Mouse (Mus musculus): ENCODE measurements at regions not wholly inside any gene's neighbourhood (a gene's known extent, or its start where the extent isn't known, plus 50 kb on each side); places are given as distances from the start of the nearest gene placed in this dataset.

DNA sequence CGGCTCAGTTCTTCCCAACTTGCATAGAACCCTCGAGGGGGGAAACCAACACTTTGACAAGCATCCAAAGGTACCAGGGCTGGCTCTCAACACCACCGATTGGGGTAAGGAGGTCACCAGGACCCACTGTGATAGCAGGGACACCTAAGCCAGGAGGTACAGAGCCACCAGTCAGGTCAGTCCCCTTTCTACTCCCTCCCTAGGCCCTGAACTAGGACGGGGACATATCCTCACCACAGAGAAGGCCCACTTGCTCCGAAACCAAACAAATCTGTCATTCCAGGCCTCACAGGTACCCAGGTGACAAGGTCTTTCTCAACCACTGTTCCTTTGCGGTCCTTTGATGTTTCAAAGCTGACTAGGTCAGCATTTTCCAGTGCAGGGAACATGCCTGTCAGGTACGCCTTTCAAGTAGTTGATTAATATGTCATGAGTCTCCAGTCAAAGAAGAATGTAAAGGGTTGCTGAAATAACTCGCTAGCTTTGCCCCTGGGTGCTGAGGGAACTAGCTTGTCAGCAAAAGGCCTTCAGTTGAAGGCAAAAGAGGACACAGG, 95.4 kb downstream of the Zfp36l1 start:
- no peak for DNase-seq

DNA sequence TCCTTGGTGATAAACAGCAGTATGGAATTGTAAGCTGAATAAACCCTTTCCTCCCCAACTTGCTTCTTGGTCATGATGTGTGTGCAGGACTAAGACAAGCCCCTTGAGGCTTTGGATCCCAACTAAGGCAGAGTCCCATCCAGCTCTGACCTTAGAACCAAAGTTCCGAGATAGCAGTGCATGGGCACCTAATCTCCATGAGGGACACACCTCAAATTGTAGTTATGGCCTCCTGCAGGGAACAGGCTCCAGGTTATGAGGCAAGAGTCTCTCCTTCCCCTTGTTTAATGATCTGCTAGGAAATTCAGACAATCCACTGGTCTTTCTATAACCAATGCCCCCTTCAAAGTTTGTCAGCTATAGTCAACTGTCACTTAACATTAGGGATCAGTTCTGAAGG, 96.9 kb downstream of the Zfp36l1 start:
- DNase-seq: no peak

DNA sequence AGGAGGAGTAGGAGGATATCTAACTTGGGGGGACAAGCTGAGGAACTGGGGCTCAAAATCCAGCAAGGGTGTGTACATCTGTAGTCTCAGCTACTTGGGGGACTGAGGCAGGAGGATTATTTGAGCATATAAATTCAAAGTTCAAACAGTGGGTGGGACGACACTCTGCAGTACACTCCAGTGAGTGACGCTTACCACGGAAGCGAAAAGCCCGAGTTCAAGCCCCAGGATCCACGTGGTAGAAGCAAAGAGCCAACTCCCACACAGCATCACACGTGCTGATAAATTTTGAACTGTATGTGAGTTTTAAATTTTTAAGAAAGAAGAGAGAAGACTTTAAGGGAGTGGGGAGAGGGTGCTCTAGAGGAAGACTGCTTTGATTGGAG, 98.2 kb downstream of the Zfp36l1 start:
- DNase-seq: no peak

DNA sequence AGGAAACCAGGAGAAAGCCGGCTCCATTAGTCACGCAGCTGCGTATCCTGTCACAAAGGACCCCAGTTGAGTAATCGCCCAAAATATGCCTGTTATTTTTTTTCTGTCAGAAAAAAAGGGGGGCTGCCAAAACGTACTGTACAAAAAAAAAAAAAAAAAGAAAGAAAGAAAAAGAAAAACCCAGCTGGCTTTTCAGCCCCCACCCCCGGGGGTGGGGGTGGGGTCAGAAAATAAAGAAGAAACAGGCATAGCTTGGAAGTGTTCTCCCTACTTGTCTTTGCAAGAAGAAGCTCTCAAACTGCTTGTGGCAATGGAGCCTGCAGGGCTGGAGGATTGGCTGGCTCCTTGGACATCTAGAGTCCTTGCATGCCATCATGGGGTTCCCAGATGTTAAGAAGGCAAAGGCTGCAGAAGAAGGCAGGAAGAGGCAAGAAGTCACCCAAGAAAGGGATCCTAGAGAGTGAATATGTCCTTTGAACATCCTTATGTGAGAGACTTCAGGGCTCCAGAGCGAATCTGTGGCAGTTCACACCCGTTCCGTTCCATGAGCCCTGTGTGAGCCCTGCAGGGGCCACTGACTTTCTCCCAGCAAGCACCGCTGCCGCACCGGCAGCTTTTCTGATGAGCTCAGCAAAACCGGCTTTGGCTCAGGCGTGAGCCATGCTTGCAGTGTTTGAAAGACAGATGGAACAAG, 98.8 kb downstream of the Zfp36l1 start:
- peak; percentile 56 to 69 for DNase-seq

DNA sequence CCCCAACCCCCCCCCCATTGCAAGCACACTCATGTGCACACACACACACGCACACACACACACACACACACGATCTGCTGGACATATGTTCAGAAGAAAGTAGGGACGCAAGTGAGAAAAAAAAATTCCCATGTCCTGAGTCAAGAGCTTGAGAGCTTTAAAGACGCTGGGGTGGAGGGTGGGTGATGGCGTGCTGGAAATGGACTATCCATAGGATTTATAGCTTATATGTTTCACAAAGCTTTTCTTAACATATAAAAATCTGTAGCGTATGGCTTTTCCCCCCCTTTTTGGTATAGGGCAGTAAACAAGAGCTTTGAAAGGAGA, 99.3 kb downstream of the Zfp36l1 start:
- no peak for DNase-seq

DNA sequence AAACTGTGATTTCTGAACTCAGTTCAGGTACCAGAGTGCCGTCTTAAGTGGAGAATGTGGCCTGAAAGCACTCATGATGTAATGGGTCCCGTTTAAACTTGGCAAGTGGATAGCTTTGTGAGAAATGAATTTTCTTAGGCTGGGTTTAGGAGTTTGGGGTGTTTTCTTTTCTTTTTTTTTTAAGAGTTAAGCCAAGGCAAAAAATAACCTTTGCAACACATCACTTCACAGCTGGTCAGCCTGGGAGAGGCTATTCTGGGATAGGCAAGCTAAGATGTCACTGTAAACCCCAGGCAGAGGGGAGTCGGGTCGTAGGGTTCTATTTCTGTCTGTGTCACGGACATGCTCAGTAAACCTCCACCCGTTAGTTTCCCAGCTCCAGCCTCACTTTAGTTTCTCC, 100.9 kb downstream of the Zfp36l1 start:
- no peak for DNase-seq

DNA sequence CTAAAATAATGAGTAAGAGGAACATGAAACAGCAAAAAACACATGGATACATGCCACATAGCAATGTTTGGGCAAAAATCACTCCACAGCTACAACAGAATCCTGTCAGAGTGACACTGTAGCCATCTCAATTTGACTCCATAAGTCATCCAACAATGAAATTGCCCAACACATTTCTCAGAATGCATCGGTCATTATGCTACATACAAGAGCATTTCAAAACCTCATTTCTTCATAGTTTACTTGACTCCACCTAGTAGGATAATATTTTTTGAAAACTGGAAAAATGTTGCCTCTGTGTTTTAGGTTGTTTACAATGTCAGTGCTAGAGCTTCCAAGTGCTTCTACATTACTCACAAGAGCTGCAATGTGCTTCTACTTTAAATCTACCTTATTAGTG, 101.9 kb downstream of the Zfp36l1 start:
- no peak for DNase-seq

DNA sequence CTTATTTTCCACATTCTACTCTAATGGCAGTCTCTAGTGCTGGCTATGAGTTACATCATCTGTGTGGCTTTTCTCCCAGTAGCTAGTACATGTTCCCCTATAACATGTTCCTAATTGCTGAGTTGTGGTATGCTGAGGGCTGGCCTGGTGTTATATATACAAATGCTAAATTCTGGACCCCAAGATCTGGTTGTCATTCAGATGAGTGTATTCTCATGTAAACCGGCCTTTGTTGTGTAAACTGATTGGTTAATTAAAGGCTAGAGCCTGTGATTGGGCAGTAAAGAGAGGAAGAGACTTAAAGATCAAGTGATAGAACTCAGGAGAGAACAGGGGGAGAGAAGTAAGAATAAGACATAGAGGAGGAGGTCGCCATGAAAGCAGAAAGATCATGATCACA, 102.6 kb downstream of the Zfp36l1 start:
- DNase-seq: no peak

DNA sequence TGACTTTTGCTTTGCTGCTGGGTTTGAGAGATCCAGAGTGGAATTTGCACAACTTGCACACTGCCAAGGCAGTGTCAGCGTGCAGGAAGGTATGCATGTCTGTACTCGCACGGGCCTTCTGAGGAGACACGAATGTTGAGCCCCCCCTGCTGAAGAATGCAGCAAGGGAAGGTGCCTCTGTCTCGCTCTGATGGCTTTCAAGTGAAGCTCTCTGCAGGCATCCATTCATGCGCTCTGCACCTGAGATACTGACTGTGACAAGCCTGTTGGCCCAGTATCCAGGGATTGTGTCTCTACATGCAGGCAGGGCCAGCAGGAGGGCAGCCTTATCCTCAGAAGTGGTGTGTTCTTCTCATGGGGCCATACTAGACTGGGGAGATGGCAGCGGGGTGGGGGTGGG, 105.0 kb downstream of the Zfp36l1 start:
- DNase-seq: no peak

DNA sequence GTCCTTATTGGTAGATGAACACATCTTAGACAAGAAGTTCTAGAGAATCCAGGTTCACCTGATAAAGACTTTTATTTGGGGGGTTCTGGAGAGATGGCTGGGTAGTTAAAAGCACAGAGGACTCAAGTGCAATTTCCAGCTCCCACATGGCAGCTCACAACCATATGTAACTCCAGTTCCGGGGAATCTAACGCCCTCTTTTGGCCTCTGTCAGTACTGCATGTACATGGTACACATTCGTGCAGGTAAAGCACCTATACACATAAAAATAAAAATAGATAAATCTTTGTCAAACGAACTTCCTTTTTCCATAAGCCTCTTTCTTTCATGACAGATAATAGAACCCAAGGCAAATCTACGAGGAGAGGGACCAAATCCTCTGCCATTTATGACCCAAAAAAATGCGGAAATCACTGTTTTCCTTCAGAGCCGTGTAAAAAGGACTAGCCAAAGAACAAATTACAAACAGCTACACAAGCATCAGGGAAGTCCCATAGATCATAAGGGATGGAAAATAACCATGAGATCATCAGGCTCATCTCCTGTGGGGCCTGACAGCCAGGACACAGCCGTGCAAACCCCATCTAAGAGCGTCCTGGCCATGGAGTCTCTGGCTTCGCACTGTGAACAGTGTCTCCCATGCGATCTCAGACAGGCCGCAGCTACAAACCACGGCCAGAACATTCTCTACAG, 107.4 kb downstream of the Zfp36l1 start:
- no peak for DNase-seq

DNA sequence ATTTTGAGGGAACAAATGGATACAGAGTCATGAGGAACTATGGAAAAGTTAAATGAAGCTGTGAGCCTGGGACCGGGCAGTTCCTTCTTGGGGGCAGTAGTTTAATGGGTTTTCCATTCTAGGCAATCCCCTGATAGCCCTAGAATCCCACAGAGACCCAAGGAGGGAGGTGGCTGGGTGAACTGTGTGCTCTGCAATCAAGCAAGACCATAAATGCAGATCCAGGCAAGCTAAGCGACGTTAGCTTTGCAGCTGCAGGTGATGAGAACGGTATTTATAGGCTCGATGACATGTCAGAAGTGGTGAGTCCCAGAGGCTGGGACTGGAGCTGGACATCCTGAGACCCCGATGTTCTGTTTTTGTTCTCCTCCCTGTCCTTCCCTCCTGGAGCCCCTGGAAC, 108.2 kb downstream of the Zfp36l1 start:
- no peak for DNase-seq

DNA sequence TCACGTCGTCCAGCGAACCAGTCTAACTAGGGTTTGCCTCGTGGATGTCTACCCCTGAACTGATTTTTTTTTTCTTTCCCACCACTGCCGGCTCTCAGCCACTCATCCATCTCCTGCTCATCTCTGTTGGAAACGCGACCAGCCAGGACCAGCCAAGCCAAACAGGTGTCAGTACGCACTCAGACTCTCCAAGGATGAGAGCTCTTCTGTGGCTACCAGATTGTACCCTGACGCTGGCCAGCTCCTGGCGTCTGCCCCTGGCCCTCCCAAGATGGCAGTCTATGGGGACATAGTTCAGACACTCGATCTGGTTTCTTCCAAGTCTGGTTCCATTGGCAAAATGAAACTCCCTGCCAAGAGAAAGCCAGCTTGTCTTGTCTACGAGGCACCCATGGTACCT, 109.3 kb downstream of the Zfp36l1 start:
- DNase-seq: no peak

DNA sequence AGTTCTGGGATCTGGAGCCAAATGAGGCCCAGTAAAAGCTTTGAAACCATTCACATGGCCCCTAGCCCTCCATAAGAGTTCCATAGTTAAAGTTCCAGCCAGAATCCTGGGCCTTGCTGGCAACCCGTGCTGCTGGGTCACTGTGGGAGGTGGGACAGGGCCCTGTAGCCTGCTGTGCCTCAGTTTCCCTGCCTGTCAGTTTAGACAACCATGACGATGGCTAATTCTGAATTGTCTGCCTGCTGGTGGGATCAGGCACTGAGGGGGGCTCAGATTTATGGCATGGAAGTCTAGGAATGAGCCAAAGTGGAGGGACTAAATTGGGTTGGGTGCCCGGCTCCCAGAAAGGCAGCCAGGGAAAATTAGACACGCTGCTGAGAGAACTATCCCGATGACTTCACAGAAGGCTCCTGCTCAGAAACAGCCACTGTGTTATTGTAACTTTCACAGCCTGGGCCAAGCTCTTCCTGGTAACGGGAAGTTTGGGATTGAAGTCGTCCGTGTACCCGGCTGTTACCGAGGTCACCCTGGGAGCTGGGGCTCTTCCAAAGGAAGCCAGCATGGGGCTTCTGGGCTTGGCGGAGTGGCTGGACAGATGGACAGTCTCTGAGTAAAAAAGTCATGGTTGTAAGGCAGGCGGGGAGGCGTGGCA, 110.2 kb downstream of the Zfp36l1 start:
- no peak for DNase-seq

DNA sequence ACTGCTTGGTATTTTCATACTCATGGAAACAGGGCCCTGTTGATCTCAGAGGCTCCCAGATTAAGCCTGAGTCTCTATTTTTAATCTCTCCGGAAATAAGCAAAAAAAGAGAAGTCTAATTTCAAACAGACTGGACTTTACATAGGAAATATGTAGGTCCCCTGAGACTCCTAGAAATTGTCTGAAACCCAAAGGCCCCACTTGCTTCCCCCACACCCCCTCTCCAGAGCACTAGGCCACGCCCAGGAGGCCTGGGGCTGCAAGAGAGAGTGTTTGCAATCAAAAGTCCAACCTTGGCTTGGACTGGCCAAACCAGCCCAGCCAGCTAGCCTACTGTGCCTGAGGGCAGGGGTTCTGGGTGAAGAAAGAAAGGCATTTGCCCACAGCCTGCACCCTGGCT, 111.0 kb downstream of the Zfp36l1 start:
- no peak for DNase-seq

DNA sequence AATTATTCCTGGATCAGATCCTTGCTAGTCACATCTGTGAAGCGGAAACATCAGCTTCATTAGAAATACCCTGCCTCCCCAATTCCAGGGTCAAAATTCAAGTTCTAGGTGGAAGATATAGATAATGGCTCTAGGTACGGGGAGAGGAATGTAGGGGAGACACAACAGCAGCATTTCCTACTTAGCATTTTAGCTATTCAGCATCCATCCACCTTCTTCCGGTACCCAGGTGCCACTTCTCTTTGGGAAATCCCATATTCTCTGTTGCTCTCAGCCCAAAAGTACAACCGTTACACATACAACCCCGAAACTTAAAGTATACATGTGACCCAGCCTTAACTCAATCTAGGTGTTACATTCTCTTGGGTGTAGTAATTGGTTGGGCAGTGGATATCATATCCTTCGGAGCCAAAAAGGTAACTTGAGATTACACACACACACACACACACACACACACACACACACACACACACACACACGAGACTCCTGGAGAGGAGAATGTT, 112.9 kb downstream of the Zfp36l1 start:
- DNase-seq: no peak

DNA sequence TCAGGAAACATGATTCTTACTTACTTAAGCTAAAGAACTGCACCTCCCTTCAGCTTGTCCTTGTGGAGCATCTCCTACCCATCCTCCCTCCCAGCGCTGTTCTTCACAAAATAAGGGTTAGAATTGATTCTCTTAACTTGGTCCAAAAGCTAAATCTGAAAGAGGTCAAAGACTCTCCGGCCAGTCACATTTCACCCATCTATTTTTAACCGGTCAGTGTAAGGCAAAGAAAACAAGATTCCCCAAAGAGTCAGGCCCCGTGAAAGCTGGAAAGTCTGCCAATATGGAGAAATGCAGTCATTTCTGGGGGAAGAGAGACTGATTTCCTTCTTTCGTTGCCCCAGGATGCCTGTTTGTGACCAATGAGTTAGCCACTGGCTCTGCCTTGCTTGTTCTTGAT, 114.0 kb downstream of the Zfp36l1 start:
- DNase-seq: no peak

DNA sequence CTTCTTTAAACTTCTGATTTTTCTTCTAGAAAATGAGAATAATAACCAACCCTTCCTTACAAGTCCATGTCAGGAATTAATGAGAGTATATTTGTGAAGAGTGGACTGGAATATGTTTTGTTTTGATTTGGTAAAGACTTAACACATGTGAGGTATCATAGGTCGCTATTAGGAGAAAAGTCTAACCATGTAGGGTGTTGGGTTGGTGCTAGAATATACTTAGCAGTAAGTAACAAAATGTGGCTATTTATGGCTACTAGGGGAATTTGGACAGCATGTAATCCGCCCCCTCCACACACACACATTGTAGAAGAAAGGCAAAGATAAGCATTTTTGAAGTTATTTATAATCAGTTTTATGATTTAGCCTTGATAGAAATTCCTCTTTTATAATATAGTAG, 114.5 kb downstream of the Zfp36l1 start:
- no peak for DNase-seq

DNA sequence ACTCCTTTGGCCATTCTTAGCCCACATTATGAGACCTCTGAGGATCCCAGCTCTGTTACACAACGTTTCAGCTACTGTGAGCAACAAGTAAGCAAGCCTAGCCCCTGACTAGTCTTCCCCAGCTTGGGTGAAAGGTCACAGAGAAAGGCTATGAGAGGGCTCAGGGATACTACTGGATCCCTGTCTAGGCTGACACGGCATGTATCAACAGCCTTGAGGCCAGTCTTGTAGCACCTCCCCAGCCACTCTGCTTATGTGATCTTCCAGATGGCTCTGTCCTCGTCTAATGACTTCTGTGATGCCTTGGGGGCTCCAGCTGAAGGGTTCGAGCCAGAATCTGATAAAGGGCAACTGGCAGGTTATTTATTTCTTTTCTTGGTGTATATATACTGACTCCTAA, 115.6 kb downstream of the Zfp36l1 start:
- DNase-seq: no peak

DNA sequence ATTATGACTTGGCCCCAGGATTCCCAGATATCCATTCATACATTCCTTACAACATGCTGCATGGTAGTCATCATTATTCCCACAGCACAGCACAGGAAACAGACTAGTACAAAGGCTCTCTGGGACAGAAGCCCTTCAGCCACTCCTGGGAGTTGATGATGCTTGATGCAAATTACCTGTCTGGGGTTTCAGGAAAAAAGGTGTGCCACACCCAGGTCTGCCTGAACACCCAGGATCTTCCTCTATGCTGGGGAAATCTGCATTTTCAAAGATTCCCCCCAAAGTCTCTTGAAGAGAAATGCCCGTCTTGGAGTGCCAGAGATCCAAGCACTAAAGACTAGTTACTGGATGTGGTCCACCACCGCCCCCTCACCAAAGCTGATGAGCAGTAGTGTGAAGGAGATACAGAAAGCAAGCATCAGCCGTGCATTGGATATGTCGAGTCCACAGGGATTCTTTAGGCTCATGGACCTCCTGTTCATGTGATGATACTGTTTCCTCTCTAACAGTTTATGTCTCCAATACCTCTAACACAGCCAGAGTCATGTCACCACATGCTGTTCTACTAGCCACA, 117.2 kb downstream of the Zfp36l1 start:
- no peak for DNase-seq

DNA sequence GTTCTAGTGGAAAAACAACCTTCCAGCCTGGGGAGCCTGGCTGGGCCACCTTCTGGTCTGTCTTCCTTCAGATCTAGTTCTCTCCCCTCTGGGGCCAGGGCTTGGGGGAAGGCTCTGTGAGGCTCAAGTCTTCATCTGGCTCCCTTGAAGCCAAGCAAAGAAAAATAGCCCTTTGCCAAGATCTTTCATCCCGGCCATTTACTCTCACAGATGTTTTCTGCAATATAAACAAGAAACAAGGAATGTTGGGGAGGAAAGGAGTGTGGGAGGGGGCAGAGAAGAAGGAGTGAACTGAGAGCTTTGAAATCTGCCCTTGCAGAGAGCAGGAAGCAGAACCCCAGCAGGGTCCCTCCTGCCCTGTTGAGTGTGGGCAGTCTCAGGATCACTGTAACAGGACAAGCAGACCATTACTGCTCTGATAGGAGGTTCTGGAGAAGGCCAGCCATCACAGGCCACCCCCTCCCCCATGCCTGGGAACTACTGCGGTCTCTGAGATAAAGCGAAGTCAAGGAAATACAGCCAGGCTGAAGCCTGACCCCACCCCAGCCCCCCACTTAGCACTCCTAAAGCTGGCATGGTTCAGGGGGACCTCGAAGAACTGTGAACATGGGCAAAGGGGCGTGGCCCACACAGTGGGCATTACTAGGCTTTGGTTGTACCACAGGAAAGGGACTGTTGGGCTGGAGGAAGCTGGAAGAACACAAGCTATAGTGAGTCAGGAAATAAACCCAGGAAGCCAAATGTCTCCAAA, 118.8 kb downstream of the Zfp36l1 start:
- no peak for DNase-seq

DNA sequence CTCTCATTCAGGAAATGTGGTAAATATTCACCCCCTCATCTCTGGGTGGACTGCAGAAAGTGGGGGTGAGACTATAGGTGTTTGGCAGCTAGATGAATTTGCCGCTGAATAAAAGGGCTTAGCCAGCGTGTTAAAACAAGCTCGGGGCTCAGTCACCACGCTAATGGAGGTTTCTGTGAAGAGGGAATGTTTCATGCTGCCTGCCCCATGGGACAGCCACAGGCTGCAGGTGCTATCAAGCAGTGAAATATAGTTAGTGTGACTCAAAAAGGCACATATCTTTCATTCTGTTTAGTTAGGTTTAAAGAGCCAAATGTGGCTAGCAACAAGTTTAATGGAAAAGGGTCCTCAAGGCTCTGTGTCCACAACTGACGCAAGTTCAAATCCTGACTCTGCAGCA, 121.5 kb downstream of the Zfp36l1 start:
- DNase-seq: no peak

DNA sequence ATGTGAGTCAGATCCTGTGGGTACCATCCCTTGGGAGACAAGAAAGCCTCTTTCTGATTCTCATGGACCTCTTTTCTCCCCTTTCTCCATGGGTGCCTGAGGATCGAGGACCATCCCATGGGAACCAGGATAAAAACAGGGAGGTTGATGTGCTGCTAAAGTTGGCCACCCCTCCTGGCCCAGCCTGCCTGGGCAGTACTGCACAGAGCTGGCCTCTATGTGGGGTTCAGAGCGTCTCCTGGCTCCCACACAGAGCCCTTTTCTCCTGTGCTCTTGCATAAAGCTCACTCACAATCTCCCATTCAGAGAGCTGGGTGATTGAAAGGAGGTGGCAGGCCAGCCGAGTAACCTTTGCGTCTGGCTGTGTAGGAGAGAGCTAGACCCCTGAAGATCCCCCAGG, 122.1 kb downstream of the Zfp36l1 start:
- DNase-seq: no peak

DNA sequence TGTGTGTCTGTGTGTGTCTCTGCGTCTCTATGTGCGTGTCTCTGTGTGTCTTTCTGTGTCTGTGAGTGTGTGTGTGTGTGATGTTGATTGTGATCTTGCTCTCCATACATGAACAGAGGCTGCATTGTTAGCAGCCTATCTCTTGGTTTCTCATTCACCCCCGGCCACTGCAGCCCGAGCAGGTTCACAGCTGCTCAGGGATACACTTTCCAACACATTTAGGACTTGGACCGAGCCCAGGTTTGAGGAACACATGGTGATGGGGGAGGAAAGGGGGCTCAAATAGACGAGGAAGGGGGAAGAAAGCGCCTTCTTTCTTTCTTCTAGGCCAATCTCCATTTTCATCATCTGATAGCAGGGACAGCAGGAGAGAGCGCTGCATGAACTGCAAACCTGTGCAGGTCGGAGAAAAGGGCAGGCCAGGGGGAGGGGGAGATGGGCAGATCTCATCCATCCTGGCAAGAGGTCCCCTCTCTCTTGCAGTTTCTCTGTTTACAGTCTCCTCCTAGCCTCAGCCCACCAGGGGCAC, 123.2 kb downstream of the Zfp36l1 start:
- no peak for DNase-seq

Data from thymus, postnatal 36 days (tissue).